Comparison of ENCODE assay signal across 24 mouse cellular contexts in genomic region chr13:112095595-112096139, GRCm38 (mm10).
DNase-seq lines count a peak whose midpoint lies in the region; ATAC-seq and TF ChIP-seq lines count a peak whose summit lies in the region.
"Had no signal": no experiment of that assay in that cellular context is flagged by ENCODE, and none has a peak within 500 bp of the region (broad histone marks: within the 10 kb centered on the region; RNA-seq: fewer than 3 reads in every experiment).

No protein-coding gene starts in this region.

- no peaks in the 10 kb centered on the region for H3K27me3 ChIP-seq in heart, postnatal 0 days (ENCODE audit: control insufficient read depth, insufficient read depth, low read length)
- no peaks in the 10 kb centered on the region for H3K27me3 ChIP-seq in hindbrain, embryonic 16.5 days (replicated peaks; ENCODE audit: control insufficient read depth, insufficient read depth, low read length)
- H3K27me3 ChIP-seq: CH12.LX; embryonic facial prominence, embryonic 15.5 days; hindbrain, embryonic 15.5 days; Patski had no signal

- no peaks in the 10 kb centered on the region for H3K36me3 ChIP-seq in heart, postnatal 0 days (replicated peaks; ENCODE audit: control insufficient read depth, insufficient read depth, low read length)
- no peaks in the 10 kb centered on the region for H3K36me3 ChIP-seq in hindbrain, embryonic 16.5 days (ENCODE audit: control insufficient read depth, insufficient read depth, low read length)
- H3K36me3 ChIP-seq: embryonic facial prominence, embryonic 15.5 days; forebrain, embryonic 10.5 days; heart, embryonic 10.5 days; hindbrain, embryonic 15.5 days had no signal

- H3K27ac ChIP-seq in heart, postnatal 0 days (ENCODE audit: low read depth), result peak overlapping the region; percentile 57
- peak overlapping the region; percentile 81 for H3K27ac ChIP-seq in brown adipose tissue, adult 24 weeks (replicated peaks; ENCODE audit: low read depth, low read length)
- no peak overlapping the region for H3K27ac ChIP-seq in hindbrain, embryonic 16.5 days (ENCODE audit: low read depth, low read length)
- H3K27ac ChIP-seq: embryonic facial prominence, embryonic 15.5 days; forebrain, embryonic 10.5 days; heart, embryonic 10.5 days; hindbrain, embryonic 15.5 days had no signal

- peaks cover 13% of the 10 kb centered on the region; the same call in 1 of the 2 replicates for H3K4me1 ChIP-seq in heart, postnatal 0 days (ENCODE audit: control insufficient read depth, insufficient read depth)
- H3K4me1 ChIP-seq in brown adipose tissue, adult 24 weeks (ENCODE audit: control insufficient read depth, insufficient read depth, insufficient read length, low read length), result peaks cover 17% of the 10 kb centered on the region
- peaks cover 5% of the 10 kb centered on the region; the same call in 1 of the 2 replicates for H3K4me1 ChIP-seq in hindbrain, embryonic 16.5 days (ENCODE audit: control insufficient read depth, insufficient read depth, low read depth, low read length)

- WGBS in heart, postnatal 0 days, result 55% methylated on average over 10 of the region's 10 CpGs
- 68% methylated on average over 10 of the region's 10 CpGs for whole genome bisulfite sequencing in hindbrain, embryonic 16.5 days

- no peak overlapping the region for H3K9ac ChIP-seq in heart, postnatal 0 days (replicated peaks; ENCODE audit: low read depth, low read length)
- no peak overlapping the region for H3K9ac ChIP-seq in hindbrain, embryonic 16.5 days (ENCODE audit: low read depth, low read length)
- H3K9ac ChIP-seq: embryonic facial prominence, embryonic 15.5 days; hindbrain, embryonic 15.5 days had no signal

- intact Hi-C loops in heart, postnatal 14 days (cut with DNase I), result no loop called here
- intact Hi-C loops in heart, postnatal 36 days (cut with DNase I), result loop anchor here (5.0 kb wide), 2 partner anchors 67 to 93 kb away; no protein-coding TSS in a partner anchor

- no peak for TF ChIP-seq CTCF in heart, postnatal 0 days (IDR thresholded peaks at IDR 0.05; ENCODE audit: low read depth)

- no peak overlapping the region for H3K4me2 ChIP-seq in heart, postnatal 0 days (ENCODE audit: low read depth, low read length)
- no peak overlapping the region for H3K4me2 ChIP-seq in hindbrain, embryonic 16.5 days (ENCODE audit: low read length)
- H3K4me2 ChIP-seq: embryonic facial prominence, embryonic 15.5 days; hindbrain, embryonic 15.5 days had no signal

- ATAC-seq in heart, postnatal 0 days (ENCODE audit: insufficient read depth, low read depth), result no peak; the same call in 1 of the 2 replicates
- no peak for ATAC-seq in hindbrain, embryonic 16.5 days
- ATAC-seq: activated CD4-positive, CD25-positive, alpha-beta regulatory T cell, adult 4 months; forebrain, embryonic 14.5 days; inflammation-experienced regulatory T-cells, adult 6 months; intestine, postnatal 0 days; Patski had no signal

- no peak overlapping the region for H3K4me3 ChIP-seq in heart, postnatal 0 days (ENCODE audit: low read depth, low read length)
- H3K4me3 ChIP-seq in brown adipose tissue, adult 24 weeks (ENCODE audit: insufficient read depth, low read depth, low read length), result no peak overlapping the region
- H3K4me3 ChIP-seq in hindbrain, embryonic 16.5 days (ENCODE audit: low read length), result no peak overlapping the region
- H3K4me3 ChIP-seq: embryonic facial prominence, embryonic 15.5 days; erythroblast, embryonic 14.5 days; forebrain, embryonic 10.5 days; heart, embryonic 10.5 days; hindbrain, embryonic 15.5 days had no signal

- H3K9me3 ChIP-seq in heart, postnatal 0 days (replicated peaks; ENCODE audit: control insufficient read depth, low read length), result no peaks in the 10 kb centered on the region
- H3K9me3 ChIP-seq in hindbrain, embryonic 16.5 days (ENCODE audit: control insufficient read depth, low read length), result no peaks in the 10 kb centered on the region
- H3K9me3 ChIP-seq: embryonic facial prominence, embryonic 15.5 days; forebrain, embryonic 10.5 days; heart, embryonic 10.5 days; hindbrain, embryonic 15.5 days had no signal

- TF ChIP-seq EP300 in heart, postnatal 0 days (IDR thresholded peaks at IDR 0.05; ENCODE audit: low read depth), result no peak

- DNase-seq in heart, adult 11 months, result peak; percentile 92
- no peak for DNase-seq in heart, postnatal 14 days
- DNase-seq in heart, postnatal 0 days (ENCODE audit: low spot score), result no peak
- no peak for DNase-seq in heart, postnatal 36 days
- peak; percentile 13 for DNase-seq in brain, adult 2 months (ENCODE audit: low read depth, low spot score)
- DNase-seq: adrenal gland, postnatal 14 days; cerebellum, adult 11-12 months; cerebellum, adult 9-11 months; embryo, embryonic 11 days; gastrocnemius, postnatal 14 days; kidney, adult 8-10 months had no signal

Comparison
In these comparisons a context has a peak if more than half of its experiments do, and no peak if none do; other contexts are left out.
1. DNase-seq: peak in heart, adult 11 months (single experiment) and brain, adult 2 months (single experiment); none in heart, postnatal 14 days (0 of 2), heart, postnatal 0 days (single experiment) and heart, postnatal 36 days (0 of 2).